Mouse (Mus musculus) liver, embryonic 15.5 days (tissue): Measurements from ENCODE around the gene Ccdc91. TPM values are rescaled to one million over a fixed set of nuclear protein-coding genes. Genes with fewer than 3 reads are reported as not detected.

Source experiments
- ATAC-seq: fragments of 200-750 bp; cut with Nextera tagmentation; 2 replicates; pipeline ENCODE4 v1.8.0; 2017; ENCODE audit warnings: moderate number of reproducible peaks, mild to moderate bottlenecking, moderate library complexity; ENCODE audit not compliant: insufficient read depth
- H3K27ac ChIP-seq: fragments of 300-500 bp; sonication (generic); replicated peaks from 2 replicates; pipeline ENCODE4 v1.5.1; 2015; ENCODE audit warnings: mild to moderate bottlenecking, inconsistent platforms
- H3K27me3 ChIP-seq: fragments of 300-500 bp; sonication (generic); 2 replicates; pipeline ENCODE4 v1.6.1; 2015; ENCODE audit warnings: mild to moderate bottlenecking, inconsistent platforms
- H3K36me3 ChIP-seq: fragments of 300-500 bp; sonication (generic); replicated peaks from 2 replicates; pipeline ENCODE4 v1.6.1; 2015; ENCODE audit warnings: moderate library complexity, mild to moderate bottlenecking, inconsistent platforms
- H3K4me1 ChIP-seq: fragments of 300-500 bp; sonication (generic); replicated peaks from 2 replicates; pipeline ENCODE4 v1.6.1; 2015; ENCODE audit warnings: inconsistent platforms
- H3K4me2 ChIP-seq: fragments of 300-500 bp; sonication (generic); 2 replicates; pipeline ENCODE4 v1.6.1; 2015; ENCODE audit warnings: moderate library complexity, mild to moderate bottlenecking, inconsistent platforms
- H3K4me3 ChIP-seq: fragments of 300-500 bp; sonication (generic); replicated peaks from 2 replicates; pipeline ENCODE4 v1.5.1; 2015; ENCODE audit warnings: mild to moderate bottlenecking, inconsistent platforms
- H3K9ac ChIP-seq: fragments of 300-500 bp; sonication (generic); 2 replicates; pipeline ENCODE4 v1.6.1; 2015; ENCODE audit warnings: moderate library complexity, mild to moderate bottlenecking, inconsistent platforms
- H3K9me3 ChIP-seq: fragments of 300-500 bp; sonication (generic); replicated peaks from 2 replicates; pipeline ENCODE4 v1.6.1; 2016; ENCODE audit warnings: inconsistent platforms
- WGBS: fragments of 180-500 bp; shearing (Covaris S2); methylation state at CpG from one replicate; pipeline ENCODE4 v1.1.7; 2015; ENCODE audit warnings: mixed read lengths; ENCODE audit not compliant: insufficient replicate concordance; 5-methylcytosine and 5-hydroxymethylcytosine counted together
- polyA plus RNA-seq: library from polyadenylated mRNA; unstranded; fragments of >200 nt; fragmentation: Nextera tagmentation; extraction: Ambion mirVana; gene quantifications from 2 replicates; pipeline ENCODE4 v1.2.1, GENCODE M21; 2015

The Ccdc91 gene
- polyA plus RNA-seq, 1 experiment from 2014 or later = 5.5 TPM

- WGBS = 44% methylated on average over 4 of the region's 4 CpGs
- no peak overlapping the region for H3K9ac ChIP-seq
- no peaks in the 10 kb centered on the region for H3K36me3 ChIP-seq
- no peaks in the 10 kb centered on the region for H3K27me3 ChIP-seq
- no peaks in the 10 kb centered on the region for H3K4me1 ChIP-seq
- no peak overlapping the region for H3K27ac ChIP-seq
- H3K9me3 ChIP-seq = no peaks in the 10 kb centered on the region
- H3K4me3 ChIP-seq = no peak overlapping the region
- H3K4me2 ChIP-seq = no peak overlapping the region
- ATAC-seq = no peak
These were observed 97.5 kb downstream of the Ccdc91 start for GRCm38 (mm10) chr6:147573137-147573536.

- H3K4me3 ChIP-seq = no peak overlapping the region
- no peaks in the 10 kb centered on the region for H3K9me3 ChIP-seq
- no peak overlapping the region for H3K9ac ChIP-seq
- H3K27me3 ChIP-seq = no peaks in the 10 kb centered on the region
- no peak overlapping the region for H3K27ac ChIP-seq
- H3K4me2 ChIP-seq = no peak overlapping the region
- no peak for ATAC-seq
- no peaks in the 10 kb centered on the region for H3K36me3 ChIP-seq
- WGBS = 32% methylated on average over 5 of the region's 5 CpGs
- no peaks in the 10 kb centered on the region for H3K4me1 ChIP-seq
These were observed 99.0 kb downstream of the Ccdc91 start for GRCm38 (mm10) chr6:147574454-147575182.

- Histone ChIP-seq H3K4me1 (no peaks in the 10 kb centered on the region), H3K27ac (no peak overlapping the region), H3K36me3 (no peaks in the 10 kb centered on the region), H3K9ac (no peak overlapping the region), H3K4me3 (no peak overlapping the region), H3K27me3 (no peaks in the 10 kb centered on the region), H3K9me3 (no peaks in the 10 kb centered on the region), H3K4me2 (no peak overlapping the region)
- 50% methylated on average over 11 of the region's 11 CpGs for WGBS
- no peak for ATAC-seq
These were observed 99.7 kb downstream of the Ccdc91 start for GRCm38 (mm10) chr6:147575183-147575784.

DNA sequence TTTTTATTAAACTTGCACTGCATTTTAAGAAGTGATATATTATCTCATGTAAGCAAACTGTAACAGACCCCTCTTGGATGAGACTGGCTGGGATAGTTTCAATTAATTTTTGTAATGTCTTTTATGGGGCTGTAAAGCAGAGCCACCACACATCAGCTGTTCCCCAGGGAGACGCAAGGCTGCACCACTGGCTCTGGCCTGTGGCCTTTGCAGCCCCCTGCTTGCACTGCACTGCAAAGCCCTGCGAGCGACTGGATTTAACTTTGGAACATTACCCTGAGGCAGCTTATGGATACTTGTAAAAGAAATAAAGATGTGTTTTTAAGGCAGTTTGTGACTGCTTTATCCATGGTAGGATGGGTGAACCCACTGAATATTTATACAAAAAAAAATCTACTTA lies 112.0 kb downstream of the Ccdc91 start:
- WGBS = 76% methylated on average over 3 of the region's 3 CpGs
- Histone ChIP-seq H3K4me1 (no peaks in the 10 kb centered on the region), H3K9ac (no peak overlapping the region), H3K4me2 (no peak overlapping the region), H3K9me3 (no peaks in the 10 kb centered on the region), H3K4me3 (no peak overlapping the region), H3K27me3 (no peaks in the 10 kb centered on the region), H3K36me3 (no peaks in the 10 kb centered on the region), H3K27ac (no peak overlapping the region)
- no peak for ATAC-seq

DNA sequence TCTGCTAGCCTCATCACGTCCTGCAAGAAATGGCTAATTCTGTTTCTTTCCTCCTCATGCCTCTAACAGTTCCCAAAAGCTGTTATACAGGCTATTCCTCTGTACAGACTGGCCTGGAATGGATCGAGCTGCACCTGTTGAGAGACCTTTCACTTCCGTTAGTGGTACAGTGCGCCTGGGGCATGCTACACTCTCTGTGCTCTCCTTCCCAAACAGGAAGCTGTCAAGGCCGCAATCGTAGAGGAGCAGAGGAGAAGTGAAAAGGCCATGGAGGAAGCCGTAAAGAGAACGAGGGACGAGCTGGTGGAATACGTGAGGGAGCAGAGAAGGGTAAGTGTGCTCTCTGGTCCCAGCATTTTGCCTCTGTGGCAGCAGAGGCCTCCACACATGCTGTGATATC lies 131.0 kb downstream of the Ccdc91 start:
- Histone ChIP-seq H3K4me1 (peaks cover 5% of the 10 kb centered on the region; the same call in 1 of the 2 replicates), H3K36me3 (no peaks in the 10 kb centered on the region), H3K27ac (no peak overlapping the region), H3K9me3 (no peaks in the 10 kb centered on the region), H3K27me3 (no peaks in the 10 kb centered on the region), H3K4me2 (no peak overlapping the region), H3K9ac (no peak overlapping the region), H3K4me3 (no peak overlapping the region)
- ATAC-seq = no peak
- WGBS = 27% methylated on average over 10 of the region's 10 CpGs

- 51% methylated on average over 6 of the region's 6 CpGs for WGBS
- Histone ChIP-seq H3K9me3 (no peaks in the 10 kb centered on the region), H3K36me3 (no peaks in the 10 kb centered on the region), H3K27ac (no peak overlapping the region), H3K27me3 (no peaks in the 10 kb centered on the region), H3K4me3 (no peak overlapping the region), H3K4me2 (no peak overlapping the region), H3K4me1 (peaks cover 5% of the 10 kb centered on the region; the same call in 1 of the 2 replicates), H3K9ac (no peak overlapping the region)
- no peak for ATAC-seq
These were observed 132.0 kb downstream of the Ccdc91 start for GRCm38 (mm10) chr6:147607613-147608012.

- ATAC-seq = no peak
- H3K27ac ChIP-seq = no peak overlapping the region
- H3K4me3 ChIP-seq = no peak overlapping the region
- H3K36me3 ChIP-seq = no peaks in the 10 kb centered on the region
- H3K9me3 ChIP-seq = no peaks in the 10 kb centered on the region
- no peaks in the 10 kb centered on the region for H3K4me1 ChIP-seq
- H3K4me2 ChIP-seq = no peak overlapping the region
- no peak overlapping the region for H3K9ac ChIP-seq
- no peaks in the 10 kb centered on the region for H3K27me3 ChIP-seq
- 39% methylated on average over 2 of the region's 2 CpGs for WGBS
These were observed 139.7 kb downstream of the Ccdc91 start for GRCm38 (mm10) chr6:147615306-147615705.

GRCm38 (mm10) chr6:147623142-147623541 lies 147.5 kb downstream of the Ccdc91 start:
- Histone ChIP-seq H3K4me1 (no peaks in the 10 kb centered on the region), H3K27me3 (no peaks in the 10 kb centered on the region), H3K4me2 (no peak overlapping the region), H3K36me3 (no peaks in the 10 kb centered on the region), H3K27ac (no peak overlapping the region), H3K4me3 (no peak overlapping the region), H3K9me3 (no peaks in the 10 kb centered on the region), H3K9ac (no peak overlapping the region)
- WGBS = 54% methylated on average over 3 of the region's 3 CpGs
- ATAC-seq = no peak

GRCm38 (mm10) chr6:147636464-147636863 lies 160.8 kb downstream of the Ccdc91 start:
- no peak overlapping the region for H3K9ac ChIP-seq
- no peaks in the 10 kb centered on the region for H3K36me3 ChIP-seq
- no peaks in the 10 kb centered on the region for H3K9me3 ChIP-seq
- H3K4me3 ChIP-seq = no peak overlapping the region
- 66% methylated on average over 5 of the region's 5 CpGs for whole genome bisulfite sequencing
- no peak overlapping the region for H3K4me2 ChIP-seq
- H3K27ac ChIP-seq = no peak overlapping the region
- ATAC-seq = no peak
- no peaks in the 10 kb centered on the region for H3K27me3 ChIP-seq
- H3K4me1 ChIP-seq = no peaks in the 10 kb centered on the region

DNA sequence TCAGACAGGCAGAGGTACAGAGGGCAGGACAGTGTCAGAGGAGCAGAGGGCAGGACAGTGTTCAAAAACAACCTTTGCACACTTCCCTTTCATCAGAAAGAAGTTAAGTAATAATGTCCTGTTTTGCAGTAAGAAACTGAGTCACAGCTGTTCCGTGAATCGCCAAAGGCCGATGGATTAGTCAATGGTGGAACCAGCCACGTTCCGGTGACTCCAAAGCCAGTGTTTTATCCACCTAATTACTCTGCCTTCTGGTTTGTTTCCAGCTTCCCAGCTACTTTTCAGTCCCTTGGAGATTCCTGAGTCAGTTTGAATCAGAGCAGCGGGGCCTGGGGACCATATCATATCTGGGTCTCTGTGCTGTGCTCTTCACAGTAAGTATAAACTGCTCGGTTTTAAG lies 168.2 kb downstream of the Ccdc91 start:
- 66% methylated on average over 7 of the region's 7 CpGs for WGBS
- H3K27me3 ChIP-seq = no peaks in the 10 kb centered on the region
- no peak for ATAC-seq

DNA sequence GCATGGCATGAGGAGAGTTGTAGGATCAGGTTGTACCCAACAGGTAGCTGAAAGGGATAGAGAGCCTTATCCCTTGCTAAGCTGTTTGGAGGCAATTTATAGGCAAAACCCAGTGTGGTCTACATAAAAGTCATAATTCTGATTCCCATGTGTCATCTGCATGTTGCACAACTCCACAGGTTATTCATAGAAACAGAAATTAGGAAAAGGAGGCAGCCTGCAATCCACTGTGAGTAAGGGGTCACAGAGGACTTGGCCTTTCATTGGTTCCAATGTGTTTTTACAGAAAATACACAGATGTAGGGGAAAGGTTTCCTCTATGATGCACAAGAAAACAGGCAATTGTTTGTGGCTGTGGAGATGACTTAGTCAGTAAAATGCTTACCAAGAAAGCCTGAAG lies 168.8 kb downstream of the Ccdc91 start:
- H3K4me3 ChIP-seq = no peak overlapping the region
- no peaks in the 10 kb centered on the region for H3K9me3 ChIP-seq
- H3K36me3 ChIP-seq = no peaks in the 10 kb centered on the region
- H3K9ac ChIP-seq = no peak overlapping the region
- no peaks in the 10 kb centered on the region for H3K27me3 ChIP-seq
- H3K4me2 ChIP-seq = no peak overlapping the region
- ATAC-seq = no peak
- H3K4me1 ChIP-seq = no peaks in the 10 kb centered on the region
- no peak overlapping the region for H3K27ac ChIP-seq

More for the DNA sequence above, 168.2 kb downstream of the Ccdc91 start:
- Histone ChIP-seq H3K9me3 (no peaks in the 10 kb centered on the region), H3K27ac (no peak overlapping the region), H3K4me3 (no peak overlapping the region), H3K36me3 (no peaks in the 10 kb centered on the region), H3K4me1 (no peaks in the 10 kb centered on the region), H3K9ac (no peak overlapping the region), H3K4me2 (no peak overlapping the region)
